ENCODE assay signal across 29 mouse cellular contexts in genomic region chr10:24292671-24293070, GRCm38 (mm10).
DNase-seq lines count a peak whose midpoint lies in the region; ATAC-seq lines count a peak whose summit lies in the region.
"Had no signal": no experiment of that assay in that cellular context is flagged by ENCODE, and none has a peak within 500 bp of the region (broad histone marks: within the 10 kb centered on the region; RNA-seq: fewer than 3 reads in every experiment).

No protein-coding gene starts in this region.

- DNase-seq in thymus, postnatal 0 days (ENCODE audit: low spot score), result peak; percentile 17
- DNase-seq in thymus, postnatal 4 days, result no peak
- DNase-seq in CD4-positive helper T cell, adult 2 months (ENCODE audit: low read depth, low spot score), result peak; percentile 76
- DNase-seq in naive thymus-derived CD4-positive, alpha-beta T cell, adult 2 months (ENCODE audit: low read depth), result peak; percentile 63
- DNase-seq in layer of hippocampus, postnatal 14 days (ENCODE audit: low spot score in 2 of 2), result no peak
- no peak for DNase-seq in testis, postnatal 10 days (ENCODE audit: low spot score)
- DNase-seq: adrenal gland, adult 2 months; adrenal gland, postnatal 14 days; B cell, adult 2 months; cerebellum, adult 11-12 months; cerebellum, adult 8-10 months; cerebellum, postnatal 10 days; cerebellum, postnatal 36 days; embryo, embryonic 11 days; gastrocnemius, postnatal 25 days; heart, adult 18-20 months; heart, postnatal 14 days; heart, postnatal 4 days had no signal

- H3K27ac ChIP-seq in kidney, embryonic 16.5 days (ENCODE audit: low read length), result no peak overlapping the region
- H3K27ac ChIP-seq: embryonic facial prominence, embryonic 10.5 days; embryonic facial prominence, embryonic 13.5 days; forebrain, embryonic 12.5 days; forebrain, embryonic 15.5 days; heart, embryonic 10.5 days; heart, embryonic 13.5 days; hindbrain, embryonic 14.5 days; hindbrain, postnatal 0 days had no signal

- H3K9ac ChIP-seq in kidney, embryonic 16.5 days (replicated peaks; ENCODE audit: low read length), result no peak overlapping the region
- H3K9ac ChIP-seq: embryonic facial prominence, embryonic 13.5 days; forebrain, embryonic 12.5 days; forebrain, embryonic 15.5 days; heart, embryonic 13.5 days; hindbrain, embryonic 14.5 days had no signal

- H3K4me1 ChIP-seq in kidney, embryonic 16.5 days (ENCODE audit: insufficient read depth, low read length), result no peaks in the 10 kb centered on the region
- H3K4me1 ChIP-seq: embryonic facial prominence, embryonic 10.5 days; forebrain, embryonic 12.5 days; forebrain, embryonic 15.5 days; heart, embryonic 10.5 days had no signal

- H3K9me3 ChIP-seq in kidney, embryonic 16.5 days (ENCODE audit: low read length), result no peaks in the 10 kb centered on the region
- H3K9me3 ChIP-seq: embryonic facial prominence, embryonic 10.5 days; embryonic facial prominence, embryonic 13.5 days; forebrain, embryonic 12.5 days; forebrain, embryonic 15.5 days; heart, embryonic 10.5 days; heart, embryonic 13.5 days had no signal

- no peaks in the 10 kb centered on the region for H3K27me3 ChIP-seq in kidney, embryonic 16.5 days (ENCODE audit: insufficient read depth, low read length)
- H3K27me3 ChIP-seq: embryonic facial prominence, embryonic 13.5 days; forebrain, embryonic 12.5 days; forebrain, embryonic 15.5 days; heart, embryonic 13.5 days had no signal

- 95% methylated on average over 1 of the region's 1 CpGs for WGBS in kidney, embryonic 16.5 days

- ATAC-seq in activated CD4-positive, CD25-positive, alpha-beta regulatory T cell, adult 4 months, result peak; percentile 28
- no peak for ATAC-seq in kidney, embryonic 16.5 days (ENCODE audit: low FRiP score, low TSS enrichment)
- ATAC-seq: forebrain, embryonic 15.5 days; hindbrain, postnatal 0 days had no signal

- no peaks in the 10 kb centered on the region for H3K36me3 ChIP-seq in kidney, embryonic 16.5 days (ENCODE audit: insufficient read depth, low read length)
- H3K36me3 ChIP-seq: embryonic facial prominence, embryonic 10.5 days; embryonic facial prominence, embryonic 13.5 days; forebrain, embryonic 12.5 days; forebrain, embryonic 15.5 days; heart, embryonic 10.5 days; heart, embryonic 13.5 days had no signal

- no peak overlapping the region for H3K4me2 ChIP-seq in kidney, embryonic 16.5 days (replicated peaks; ENCODE audit: low read depth, low read length)
- H3K4me2 ChIP-seq: embryonic facial prominence, embryonic 13.5 days; forebrain, embryonic 12.5 days; forebrain, embryonic 15.5 days; heart, embryonic 13.5 days; hindbrain, embryonic 14.5 days had no signal

- H3K4me3 ChIP-seq in kidney, embryonic 16.5 days (ENCODE audit: low read length), result no peak overlapping the region
- H3K4me3 ChIP-seq: embryonic facial prominence, embryonic 10.5 days; embryonic facial prominence, embryonic 13.5 days; erythroblast, embryonic 14.5 days; forebrain, embryonic 12.5 days; forebrain, embryonic 15.5 days; heart, embryonic 10.5 days; heart, embryonic 13.5 days had no signal

Comparison
In these comparisons a context has a peak if more than half of its experiments do, and no peak if none do; other contexts are left out.
1. DNase-seq: peak in thymus, postnatal 0 days (single experiment), CD4-positive helper T cell, adult 2 months (single experiment) and naive thymus-derived CD4-positive, alpha-beta T cell, adult 2 months (single experiment); none in thymus, postnatal 4 days (single experiment), layer of hippocampus, postnatal 14 days (0 of 2) and testis, postnatal 10 days (single experiment).